Mouse (Mus musculus) lung, postnatal 10 days (tissue): Measurements from ENCODE around the gene Gpr153.

Experiments
- DNase-seq: peaks from one replicate; pipeline ENCODE4 v3.0.0; 2021

The Gpr153 gene

GRCm38 (mm10) chr4:152321464-152321863 is 47.4 kb downstream of the Gpr153 start:
- no peak for DNase-seq

- no peak for DNase-seq
These were observed 50.9 kb downstream of the Gpr153 start for GRCm38 (mm10) chr4:152324641-152325562.

GRCm38 (mm10) chr4:152325574-152326411 is 51.8 kb downstream of the Gpr153 start, which contains the start of gene Rpl22:
Gene Rpl22, plus strand, starts transcription at chr4:152325742.
- peak; percentile 97 for DNase-seq

- DNase-seq, result no peak
These were observed 52.5 kb downstream of the Gpr153 start for GRCm38 (mm10) chr4:152326543-152326942.

- peak; percentile 46 for DNase-seq
These were observed 54.7 kb downstream of the Gpr153 start for GRCm38 (mm10) chr4:152328691-152329090.

GRCm38 (mm10) chr4:152332952-152333351 is 58.9 kb downstream of the Gpr153 start:
- peak; percentile 83 for DNase-seq

- DNase-seq, result no peak
These were observed 59.6 kb downstream of the Gpr153 start for GRCm38 (mm10) chr4:152333587-152333986.
